Mouse (Mus musculus) lung, postnatal 0 days (tissue): ENCODE measurements around the gene Dner.

Experiments
- CTCF ChIP-seq: IDR thresholded peaks from 2 replicates; pipeline ENCODE4 v1.5.1; 2016; ENCODE audit warnings: antibody characterized with exemption, mild to moderate bottlenecking
- EP300 ChIP-seq: IDR thresholded peaks from 2 replicates; pipeline ENCODE4 v1.6.1; 2016; ENCODE audit warnings: antibody characterized with exemption, mild to moderate bottlenecking, control low read depth

DNA sequence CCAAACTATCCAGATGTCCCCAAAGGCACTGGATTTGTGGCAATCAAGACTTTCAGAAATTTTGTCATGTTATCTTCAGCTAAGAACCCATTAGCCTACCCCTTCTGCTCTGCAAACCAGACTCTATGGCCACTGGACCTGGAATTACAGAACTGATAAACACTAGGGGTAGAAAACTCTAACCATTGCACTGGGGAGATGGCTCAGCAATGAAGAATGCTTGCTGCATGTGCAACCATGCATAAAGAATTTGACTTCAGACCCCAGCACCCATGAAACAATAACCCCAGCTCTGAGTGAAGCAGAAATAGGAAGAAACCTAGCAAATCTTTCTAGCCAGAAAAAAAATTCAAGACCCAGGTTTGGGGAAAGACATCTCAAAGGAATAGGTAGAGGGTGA lies 188.5 kb downstream of the Dner start:
- TF ChIP-seq CTCF (no peak), EP300 (no peak)
